Mouse (Mus musculus): ENCODE data around the gene Stau1.

The Stau1 gene

DNA sequence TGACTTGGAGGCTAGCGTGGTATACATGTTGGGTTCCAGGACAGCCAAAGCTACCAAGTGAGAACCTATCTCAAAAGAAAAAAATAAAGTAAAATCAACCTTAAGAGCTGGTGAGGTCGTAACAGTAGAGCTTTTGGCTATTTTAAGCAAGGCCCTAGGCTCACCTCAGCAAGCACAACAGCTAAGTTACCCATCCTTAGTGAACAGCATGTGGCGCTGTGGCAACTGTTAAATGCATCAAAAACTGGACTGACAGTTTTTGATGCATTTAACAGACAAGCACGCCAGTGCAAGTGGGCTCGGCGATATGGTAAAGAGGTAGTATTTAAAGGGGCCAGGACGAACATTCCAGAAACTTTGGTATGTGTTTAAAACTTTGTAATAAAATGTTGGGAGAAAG is 5.2 kb downstream of the Stau1 start:
- DNase-seq (ENCODE audit: low read depth, low spot score) = no peak

DNA sequence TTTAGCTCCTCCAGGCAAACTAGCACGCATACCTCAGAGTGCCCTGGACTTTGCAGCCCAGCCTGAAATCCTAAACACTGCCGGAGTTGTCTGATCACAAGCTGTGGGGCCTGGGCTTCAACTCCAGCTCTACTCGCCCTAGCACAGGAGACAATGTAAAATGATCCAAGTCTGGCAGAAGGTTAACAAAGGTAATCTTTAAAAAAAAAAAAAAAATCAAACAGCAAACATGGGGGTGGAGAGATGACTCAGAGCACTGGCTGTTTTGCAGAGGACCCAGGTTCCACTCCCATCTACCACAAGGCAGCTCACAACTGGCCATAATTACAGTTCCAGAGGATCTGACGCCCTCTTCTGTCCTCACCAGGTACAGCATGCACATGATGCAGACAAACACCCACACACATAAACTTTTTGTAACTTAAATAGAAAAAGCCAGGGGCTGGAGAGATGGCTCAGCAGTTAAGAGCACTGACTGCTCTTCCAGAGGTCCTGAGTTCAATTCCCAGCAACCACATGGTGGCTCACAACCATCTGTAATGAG is 12.7 kb downstream of the Stau1 start:
- no peak for DNase-seq (ENCODE audit: low read depth, low spot score)

DNA sequence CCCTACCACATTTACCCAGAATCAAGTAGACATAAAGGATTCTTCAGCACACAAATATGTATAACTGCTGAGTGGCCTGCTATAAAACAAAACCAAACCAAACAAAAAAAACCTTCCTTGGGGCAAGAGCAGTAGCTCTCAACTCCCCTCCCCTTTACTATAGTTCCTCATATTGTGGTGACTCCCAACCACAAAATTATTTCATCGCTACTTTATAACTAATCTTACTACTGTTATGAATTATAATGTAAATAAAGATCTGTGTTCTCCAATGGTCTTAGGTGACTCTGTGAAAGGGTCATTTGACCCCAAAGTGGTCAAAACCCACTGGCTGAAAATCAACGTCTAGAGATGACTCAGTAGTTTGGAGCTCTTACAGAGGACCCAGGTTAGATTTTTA is 15.9 kb downstream of the Stau1 start:
- no peak for DNase-seq (ENCODE audit: low read depth, low spot score)

DNA sequence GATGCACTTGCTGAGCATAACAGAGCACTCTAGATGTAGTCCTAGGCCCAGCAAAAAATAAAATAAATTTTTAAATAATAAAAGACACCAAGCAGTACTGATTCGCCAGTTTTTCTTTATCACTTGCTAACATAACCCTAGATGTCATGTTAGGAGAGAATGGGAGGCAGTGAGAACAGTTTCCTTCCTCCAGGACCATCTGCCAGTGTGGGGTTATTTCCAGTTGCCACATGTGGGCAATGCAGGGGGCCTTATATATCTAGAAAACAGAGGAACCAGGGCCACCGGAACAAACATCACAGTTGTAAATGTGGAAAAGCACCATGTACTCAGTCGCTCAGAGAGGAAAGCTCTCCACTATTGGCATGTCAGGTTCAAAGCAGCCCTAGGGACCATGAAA is 18.6 kb downstream of the Stau1 start:
- no peak for DNase-seq (ENCODE audit: low read depth, low spot score)

DNA sequence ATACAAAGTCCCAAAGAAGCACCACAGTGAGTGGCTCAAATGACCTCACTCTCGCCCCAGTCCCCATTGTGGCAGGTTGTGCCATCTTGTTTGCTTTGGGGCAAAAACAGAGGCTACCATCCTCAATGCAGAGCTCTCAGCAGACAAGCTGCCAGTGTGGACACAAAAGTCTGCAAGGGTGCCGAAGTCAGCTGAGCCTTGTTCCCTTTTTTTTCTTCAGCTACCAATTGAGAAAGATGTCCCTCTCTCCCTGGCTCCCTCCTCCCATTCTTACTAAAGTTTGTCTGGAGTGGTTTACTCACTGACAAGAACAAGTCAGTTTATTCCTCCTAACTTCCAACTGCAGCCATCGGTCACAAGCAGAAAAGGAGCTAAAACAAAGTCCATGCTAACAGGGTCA is 19.7 kb downstream of the Stau1 start:
- DNase-seq (ENCODE audit: low read depth, low spot score) = no peak

DNA sequence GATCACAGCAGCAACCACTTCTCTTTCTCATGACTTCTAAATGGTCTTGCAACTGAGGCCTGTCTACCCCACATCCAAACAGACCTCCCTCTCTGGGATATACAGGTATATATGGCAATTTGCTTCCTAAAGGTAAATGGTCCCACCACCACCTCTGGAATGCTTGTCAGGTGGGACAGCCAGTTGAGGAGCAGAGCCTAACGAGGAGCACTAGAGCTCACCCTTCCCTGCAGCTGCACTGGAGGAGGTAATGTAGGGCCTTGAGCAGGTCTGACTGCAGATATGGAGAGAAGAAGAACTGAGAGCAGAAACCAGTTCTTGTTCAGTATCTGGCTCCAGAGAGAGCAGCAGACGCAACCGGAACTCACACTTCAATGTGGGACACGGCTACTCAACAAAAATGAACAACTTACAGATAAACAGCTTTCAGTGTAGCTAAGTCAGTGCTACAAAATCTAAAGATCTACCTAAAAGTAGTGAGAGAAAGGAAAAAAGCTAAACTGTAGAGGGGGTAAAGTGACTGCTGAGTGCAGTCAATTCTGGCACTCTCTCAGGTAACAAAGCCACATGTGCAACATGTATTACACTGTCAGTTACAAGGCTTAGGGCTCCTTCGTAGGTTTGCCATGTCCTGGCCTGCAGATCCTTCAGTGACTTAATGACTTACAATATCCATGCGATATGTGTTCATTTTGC is 21.8 kb downstream of the Stau1 start:
- DNase-seq (ENCODE audit: low read depth, low spot score) = no peak

DNA sequence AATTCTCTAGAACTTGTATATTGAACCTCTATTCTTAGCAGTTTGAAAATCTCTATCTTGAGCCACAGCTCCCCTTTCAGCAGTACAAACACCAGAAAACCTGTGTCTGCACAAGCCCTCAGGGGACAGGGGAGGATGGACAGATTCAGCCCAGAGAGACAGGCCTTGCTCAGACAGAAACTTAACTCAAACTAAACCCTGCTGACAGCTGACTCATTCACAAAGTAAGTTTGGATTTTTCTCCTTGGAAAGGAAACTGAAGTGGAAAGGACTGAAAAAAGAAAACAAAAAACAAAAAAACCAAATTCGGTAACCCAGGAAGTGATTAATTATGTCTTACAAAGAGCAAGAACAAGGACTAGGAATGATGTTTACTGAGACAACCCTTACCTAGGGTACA is 22.9 kb downstream of the Stau1 start:
- DNase-seq (ENCODE audit: low read depth, low spot score) = no peak

DNA sequence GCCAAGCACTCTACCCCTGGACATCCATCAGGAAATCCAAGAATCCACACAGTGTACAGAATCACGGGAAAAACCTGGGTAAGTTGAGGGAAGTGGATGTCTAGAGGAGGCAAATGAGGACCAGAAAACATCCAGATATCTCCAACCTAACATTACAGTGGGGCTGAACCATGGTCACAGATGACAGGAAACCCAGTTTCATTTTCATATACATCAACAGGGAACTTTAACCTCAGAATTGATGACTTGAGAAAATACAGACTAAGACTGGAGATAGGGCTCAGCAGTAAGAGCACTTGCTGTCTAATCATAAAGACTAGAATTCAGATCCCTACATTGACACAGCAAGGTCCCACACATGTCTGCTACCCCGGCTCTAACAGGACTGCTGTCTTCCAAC is 31.3 kb downstream of the Stau1 start:
- DNase-seq (ENCODE audit: low read depth, low spot score) = no peak

DNA sequence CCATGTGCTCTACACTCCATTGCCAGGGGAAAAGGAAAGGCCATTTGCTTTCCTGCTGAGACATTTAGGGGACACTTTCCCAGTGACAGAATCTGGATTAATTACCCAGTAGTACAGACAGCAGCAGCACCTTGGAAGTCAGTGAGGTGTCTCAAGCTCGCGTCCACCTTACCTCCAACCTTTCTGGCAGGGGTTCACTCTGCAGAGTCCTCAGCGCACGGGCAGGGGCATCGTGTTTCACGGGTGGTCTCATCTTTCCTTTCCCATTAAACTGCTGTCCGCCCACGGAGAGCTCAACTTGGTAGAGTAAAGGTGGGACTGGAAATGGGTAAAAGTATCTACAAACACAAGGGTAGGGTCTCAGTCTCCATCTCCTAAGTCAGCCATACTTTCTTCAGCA is 32.8 kb downstream of the Stau1 start:
- no peak for DNase-seq (ENCODE audit: low read depth, low spot score)

DNA sequence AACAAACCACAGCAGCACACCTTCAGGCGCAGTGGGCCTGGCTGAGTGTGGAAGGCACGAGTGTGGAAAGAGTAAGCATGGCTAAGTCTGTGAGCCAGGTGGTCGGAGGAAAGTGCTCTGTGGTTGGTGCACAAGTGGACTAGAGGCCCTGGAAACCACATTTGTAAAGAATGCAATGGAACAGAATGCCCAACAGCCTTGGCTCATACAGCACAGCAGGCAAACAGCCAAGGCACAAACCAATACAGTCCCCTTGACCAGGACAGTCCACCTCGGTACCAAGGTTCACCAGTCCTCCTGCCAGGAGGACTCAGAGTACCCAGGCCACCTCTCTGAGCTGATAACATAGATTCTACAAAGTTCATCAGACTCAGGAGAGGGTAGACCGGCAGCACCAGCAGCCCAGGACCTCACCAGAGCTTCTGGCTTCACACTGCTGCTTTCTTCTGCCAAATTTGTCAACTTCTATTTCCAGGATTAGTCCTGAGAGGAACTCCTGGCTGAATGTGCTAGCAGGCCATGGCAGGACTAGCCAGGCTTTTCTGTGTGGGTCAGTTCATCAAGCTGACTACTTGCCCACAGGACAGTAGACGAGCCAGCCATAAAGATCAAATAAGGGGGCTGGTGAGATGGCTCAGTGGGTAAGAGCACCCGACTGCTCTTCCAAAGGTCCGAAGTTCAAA is 35.3 kb downstream of the Stau1 start:
- no peak for DNase-seq (ENCODE audit: low read depth, low spot score)

DNA sequence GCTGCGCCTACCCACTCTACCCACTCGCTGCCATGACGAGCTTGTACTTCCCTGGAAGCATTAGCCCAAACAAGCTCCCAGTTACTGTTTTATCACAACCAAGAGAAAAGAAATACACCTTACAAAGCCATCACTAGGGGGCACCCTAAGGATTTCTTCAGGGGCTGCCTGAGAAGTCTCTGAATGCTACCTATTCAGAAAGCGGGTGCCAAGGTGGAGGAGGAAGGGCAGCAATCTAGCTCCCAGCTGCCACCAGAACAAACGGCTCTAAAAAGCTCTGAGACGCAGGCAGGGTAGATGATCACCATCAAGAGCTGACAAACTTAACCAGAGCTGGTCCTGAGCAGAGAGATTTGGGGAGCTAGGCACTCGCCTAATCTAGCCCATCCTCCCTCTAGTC is 39.3 kb downstream of the Stau1 start:
- peak; percentile 26 for DNase-seq (ENCODE audit: low read depth, low spot score)

DNA sequence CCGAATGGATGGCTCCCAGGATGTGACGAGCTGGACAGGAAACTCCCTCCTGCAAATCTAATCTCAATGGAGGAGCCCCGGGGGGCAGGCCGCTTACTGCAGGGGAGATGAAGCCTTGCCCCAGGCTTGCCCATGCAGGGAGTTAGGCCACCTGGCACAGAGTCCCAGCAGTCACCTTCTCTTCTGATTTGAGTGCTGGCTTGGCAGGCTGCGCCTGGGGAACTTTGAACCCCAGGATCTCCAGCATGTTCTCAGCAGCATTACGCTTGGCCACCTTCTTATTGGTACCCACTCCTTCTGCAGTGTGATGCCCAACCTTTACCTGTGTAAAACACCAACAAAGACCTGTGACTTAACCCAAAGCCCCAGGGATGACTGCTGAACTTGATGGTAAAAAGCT is 43.9 kb downstream of the Stau1 start:
- DNase-seq (ENCODE audit: low read depth, low spot score) = no peak

DNA sequence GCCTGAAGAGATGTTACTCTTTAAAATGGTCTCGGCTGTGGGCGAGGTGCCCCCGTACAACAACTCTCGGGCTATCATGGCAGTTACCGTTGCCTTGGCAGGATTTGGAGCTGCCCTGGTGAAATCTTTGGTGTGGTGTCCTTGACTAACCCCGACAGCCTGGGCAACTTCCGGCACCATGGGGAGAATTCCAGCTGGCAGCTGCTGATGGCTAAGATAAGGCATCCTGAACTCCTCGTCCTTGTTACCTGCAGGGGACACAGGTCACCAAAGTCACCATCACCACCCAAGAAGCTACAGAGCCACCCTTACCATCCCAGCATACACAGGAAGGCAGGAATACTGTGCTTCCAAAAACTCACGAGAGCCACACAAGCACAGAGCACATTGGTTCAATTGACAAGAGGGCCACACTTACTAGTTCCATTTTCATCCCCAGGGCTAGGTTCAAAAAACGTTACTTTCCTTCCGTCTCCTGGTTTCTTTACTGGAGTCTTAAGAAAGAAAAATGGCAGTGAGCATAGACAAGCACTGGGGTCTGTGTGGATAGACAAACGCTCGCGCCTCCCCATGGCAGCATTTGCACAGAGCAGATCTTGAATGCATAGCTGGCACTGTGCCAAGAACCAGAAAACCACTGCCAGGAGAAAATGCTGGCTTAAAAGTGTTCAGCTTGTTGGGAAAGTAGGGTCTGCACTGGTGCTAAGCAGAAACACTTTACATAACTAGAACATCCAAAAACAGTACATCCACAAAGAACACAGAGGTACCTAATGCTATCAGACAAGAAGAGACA is 45.0 kb downstream of the Stau1 start:
- DNase-seq (ENCODE audit: low read depth, low spot score) = no peak

DNA sequence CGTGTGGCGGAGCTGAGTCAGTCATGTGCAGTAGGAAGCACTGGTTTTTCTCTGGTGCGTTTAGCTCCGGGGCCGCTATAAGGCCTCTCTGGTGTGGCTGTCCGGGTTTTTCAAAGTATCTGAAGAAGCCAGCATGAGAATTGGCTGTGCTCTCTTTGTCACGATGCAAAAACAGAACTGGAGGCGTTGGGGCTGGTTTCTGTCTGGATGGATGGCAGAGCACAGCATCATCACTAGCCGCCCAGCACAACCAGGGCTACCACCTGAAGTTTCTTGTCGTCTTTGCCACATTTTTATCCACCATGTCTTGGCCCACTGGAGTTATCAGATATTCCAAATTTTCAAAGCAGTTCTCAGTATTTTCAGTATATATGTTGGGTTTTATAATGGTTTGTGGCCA is 47.2 kb downstream of the Stau1 start:
- no peak for DNase-seq (ENCODE audit: low read depth, low spot score)

DNA sequence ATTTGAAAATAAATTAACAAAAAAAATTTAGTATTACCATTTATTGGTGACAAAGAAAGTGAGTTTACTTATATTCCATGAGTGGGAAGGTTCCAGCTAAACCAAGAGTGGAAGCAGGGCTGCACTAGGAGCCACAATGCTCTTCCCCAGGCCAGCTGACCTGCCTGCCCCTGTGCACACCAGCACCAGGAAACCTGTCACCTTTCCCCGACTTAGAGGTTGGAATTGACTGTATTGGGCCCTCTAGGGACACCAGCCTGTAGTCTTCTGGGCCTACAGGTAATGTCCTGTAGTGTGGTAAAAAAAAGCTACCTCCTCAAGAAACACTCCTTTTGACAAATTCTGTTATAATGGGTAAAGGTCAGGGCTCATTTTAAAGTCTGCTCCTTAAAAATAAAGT is 47.9 kb downstream of the Stau1 start:
- no peak for DNase-seq (ENCODE audit: low read depth, low spot score)

DNA sequence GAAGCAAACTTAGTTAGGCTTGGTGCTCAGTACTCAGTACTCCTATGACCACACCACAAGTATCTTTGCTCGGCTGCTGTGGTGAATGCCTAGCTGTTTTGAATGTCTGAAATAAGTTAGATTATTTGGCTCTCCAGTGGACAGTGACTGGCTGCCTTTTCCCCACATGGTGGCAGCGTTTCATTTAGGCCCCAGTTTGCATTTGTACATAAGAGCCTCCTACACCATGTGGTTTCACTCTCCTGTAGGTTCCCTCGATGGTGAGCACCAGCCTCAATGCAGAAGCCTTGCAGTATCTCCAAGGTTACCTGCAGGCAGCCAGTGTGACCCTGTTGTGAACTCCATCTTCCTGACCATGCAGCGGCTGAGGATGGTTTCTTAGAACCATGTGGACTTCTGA is 50.6 kb downstream of the Stau1 start:
- DNase-seq (ENCODE audit: low read depth, low spot score) = no peak

DNA sequence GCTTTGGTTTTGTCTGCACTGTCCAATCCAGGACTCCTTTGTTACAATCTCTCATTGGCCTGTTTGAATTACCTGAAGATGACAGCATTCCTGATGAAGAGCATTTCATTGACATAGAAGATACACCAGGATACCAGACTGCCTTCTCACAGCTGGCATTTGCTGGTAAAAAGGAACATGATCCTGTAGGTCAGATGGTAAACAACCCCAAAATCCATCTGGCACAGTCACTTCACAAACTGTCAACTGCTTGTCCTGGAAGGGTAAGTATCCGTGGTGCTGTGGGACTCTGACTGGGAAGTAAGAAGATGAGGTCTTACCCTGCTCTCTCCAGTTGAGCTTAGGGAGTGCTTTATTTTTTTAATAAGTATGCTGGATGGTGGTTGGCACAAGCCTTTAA is 51.8 kb downstream of the Stau1 start:
- DNase-seq (ENCODE audit: low read depth, low spot score) = no peak

DNA sequence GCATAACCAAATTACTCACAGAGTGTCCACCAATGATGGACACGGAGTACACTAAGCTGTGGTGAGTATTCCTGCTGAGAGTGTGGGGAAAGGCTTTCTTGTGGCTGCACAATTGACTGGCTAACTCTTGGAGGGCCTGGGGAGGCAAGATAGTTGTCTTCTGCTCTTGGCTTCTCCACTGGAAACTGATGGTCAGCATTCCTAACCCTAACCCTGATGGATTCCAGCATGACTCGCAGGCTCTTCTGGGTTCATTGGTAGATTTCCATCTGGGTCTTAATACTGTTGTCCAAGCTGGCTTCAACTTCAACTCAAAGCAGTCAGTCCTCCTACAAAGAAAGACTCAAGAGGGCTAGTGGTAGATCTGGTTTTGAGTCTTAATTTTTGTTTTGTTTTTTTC is 53.0 kb downstream of the Stau1 start:
- DNase-seq (ENCODE audit: low read depth, low spot score) = no peak

DNA sequence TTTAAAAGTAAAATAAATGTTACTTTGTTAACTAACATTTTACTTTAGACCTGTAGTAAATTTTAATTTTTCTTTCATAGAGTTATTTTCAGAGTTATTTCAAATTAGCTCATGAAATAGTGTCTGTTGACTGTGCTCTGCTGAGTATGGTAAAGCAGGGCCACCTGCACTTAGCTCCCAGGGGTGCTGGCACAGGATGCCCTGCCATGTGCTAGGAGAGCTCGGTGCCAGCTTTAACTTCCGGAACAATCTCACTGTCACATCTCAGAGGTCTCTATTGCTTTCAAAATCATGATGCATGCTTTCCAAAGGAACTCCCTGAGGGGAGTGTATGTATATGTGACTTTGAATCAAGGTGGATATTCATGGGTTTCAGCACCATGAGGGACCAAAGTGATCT is 59.9 kb downstream of the Stau1 start:
- no peak for DNase-seq (ENCODE audit: low read depth, low spot score)

DNA sequence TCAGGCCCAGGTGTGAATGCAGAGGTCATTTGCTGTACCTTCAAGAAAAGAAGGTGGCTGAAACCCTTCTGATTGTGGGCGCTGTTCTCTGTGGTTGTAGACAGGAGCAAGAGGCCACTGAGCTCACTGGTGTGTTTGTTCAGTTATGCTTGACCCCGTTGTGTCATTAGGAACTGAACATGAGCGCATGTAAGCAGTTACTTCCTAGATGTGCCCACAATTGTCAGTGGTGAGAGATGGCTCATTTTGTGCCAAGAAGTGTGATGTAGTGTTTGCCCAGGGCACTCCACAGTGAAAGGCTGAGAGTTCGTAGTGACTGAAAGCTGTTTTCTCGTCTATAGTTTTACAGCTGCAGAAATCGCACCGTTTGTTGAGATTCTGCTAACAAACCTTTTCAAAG is 60.5 kb downstream of the Stau1 start:
- DNase-seq (ENCODE audit: low read depth, low spot score) = no peak

DNA sequence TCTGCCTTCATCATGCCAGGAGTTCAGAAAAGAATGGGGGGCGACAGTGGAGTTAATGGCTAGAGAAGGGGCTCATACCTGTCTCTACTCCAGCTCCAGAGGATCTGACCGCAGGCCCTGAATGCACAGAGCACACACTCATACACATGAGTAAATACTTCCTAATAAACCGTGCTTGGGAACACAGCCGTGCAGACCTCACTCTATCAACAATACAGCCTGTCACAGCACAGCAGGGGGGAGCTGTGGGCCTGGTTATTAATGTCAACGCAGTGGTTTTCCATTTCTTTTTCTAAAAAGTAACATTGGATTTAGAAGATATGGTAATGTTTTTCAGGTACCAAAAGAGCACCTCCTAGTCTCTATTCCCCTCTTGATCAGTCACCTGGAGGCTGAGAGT is 61.7 kb downstream of the Stau1 start:
- no peak for DNase-seq (ENCODE audit: low read depth, low spot score)

DNA sequence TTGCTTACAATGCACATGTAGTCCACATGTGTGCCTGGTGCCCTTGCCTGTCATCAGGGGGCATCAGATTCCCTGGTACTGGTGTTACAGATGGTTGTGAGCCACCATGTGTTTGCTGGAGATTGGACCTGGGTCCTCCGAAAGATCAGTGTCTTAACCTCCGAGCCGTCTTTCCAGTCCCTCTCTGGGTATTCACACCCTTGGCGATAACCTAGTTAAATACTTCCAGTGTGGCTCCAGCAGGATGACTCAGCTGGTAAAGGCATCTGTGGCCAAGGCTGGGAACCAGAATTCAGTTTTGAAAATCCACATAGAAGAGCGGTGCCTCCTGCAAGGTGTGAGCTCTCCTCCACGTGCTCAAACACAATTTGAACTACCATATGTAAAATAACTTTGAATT is 62.2 kb downstream of the Stau1 start:
- no peak for DNase-seq (ENCODE audit: low read depth, low spot score)

DNA sequence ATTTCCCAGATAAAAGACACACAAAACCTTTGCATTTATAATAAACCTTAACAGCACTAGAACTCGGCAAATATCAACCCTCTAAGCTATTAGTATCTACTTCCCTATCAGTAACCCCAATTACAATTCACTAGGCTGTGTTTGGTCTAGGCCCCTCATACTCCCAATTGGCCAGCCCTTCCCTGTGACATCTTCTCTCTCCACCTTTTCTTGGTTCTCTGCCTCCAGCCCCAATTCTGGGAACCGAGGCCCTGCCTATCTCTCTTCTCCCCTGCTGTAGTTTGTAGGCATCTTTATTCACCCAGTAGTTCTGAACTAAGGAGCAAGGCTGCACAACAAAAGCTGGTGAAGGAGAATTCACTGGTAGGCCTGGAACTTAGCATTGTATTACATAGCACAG is 72.1 kb downstream of the Stau1 start:
- no peak for DNase-seq (ENCODE audit: low read depth, low spot score)

Measured in retina, adult 2 months (tissue).